Mouse (Mus musculus) CH12.LX (cell line): ENCODE results near the gene Rspry1. TPM values are rescaled to one million over a fixed set of nuclear protein-coding genes. Genes with fewer than 3 reads are reported as not detected.

Experiments used
- DNase-seq: peaks from one replicate; pipeline ENCODE4 v3.0.0-alpha.2; 2013; ENCODE audit errors: extremely low read depth
- H3K27ac ChIP-seq: 2 replicates; pipeline ENCODE4 v1.5.1; 2012; ENCODE audit warnings: low read depth, mild to moderate bottlenecking, control low read depth, moderate library complexity; ENCODE audit not compliant: insufficient read depth
- H3K27me3 ChIP-seq: replicated peaks from 2 replicates; pipeline ENCODE3; 2012; ENCODE audit warnings: inconsistent platforms
- H3K36me3 ChIP-seq, 2 experiments: replicated peaks in 1 of 2; 2 replicates each; pipeline versions ENCODE3 to v1.6.1; 2012; ENCODE audit warnings: inconsistent platforms in 1 of 2, low read length in 1 of 2, mild to moderate bottlenecking in 1 of 2, mixed read lengths in 1 of 2, moderate library complexity in 1 of 2; ENCODE audit not compliant: control insufficient read depth in 1 of 2, insufficient read depth in 1 of 2
- H3K4me1 ChIP-seq, 2 experiments: 2 replicates each; pipeline ENCODE4 v1.6.1; 2012; ENCODE audit warnings: inconsistent platforms in 1 of 2, moderate library complexity in 1 of 2; ENCODE audit not compliant: insufficient read depth in 2 of 2, control insufficient read depth in 1 of 2
- H3K4me2 ChIP-seq: 2 replicates; pipeline ENCODE4 v1.6.1; 2012; ENCODE audit warnings: low read depth, mild to moderate bottlenecking, control low read depth; ENCODE audit not compliant: poor library complexity, insufficient read depth, severe bottlenecking
- H3K4me3 ChIP-seq, 3 experiments: fragments of 150-350 bp in 1 of 3; sonication (generic) in 1 of 3; replicated peaks in 1 of 3; 2 replicates each; pipeline versions ENCODE3 to v1.5.1; 2011 to 2012; ENCODE audit warnings: low read depth in 2 of 3, low read length in 2 of 3, mild to moderate bottlenecking in 2 of 3, moderate library complexity in 2 of 3, control low read depth in 1 of 3, improper control_type of control experiment in 1 of 3, inconsistent platforms in 1 of 3, mixed read lengths in 1 of 3; ENCODE audit not compliant: poor library complexity in 1 of 3
- H3K79me2 ChIP-seq: replicated peaks from 2 replicates; pipeline ENCODE4 v1.6.1; 2012; ENCODE audit warnings: mild to moderate bottlenecking, moderate library complexity; ENCODE audit not compliant: control insufficient read depth, poor library complexity, insufficient read depth, severe bottlenecking; ENCODE audit errors: extremely low read depth
- H3K9ac ChIP-seq: 2 replicates; pipeline ENCODE4 v1.6.1; 2012; ENCODE audit warnings: low read depth, mild to moderate bottlenecking, control low read depth, moderate library complexity; ENCODE audit not compliant: insufficient read depth
- H3K9me3 ChIP-seq: replicated peaks from 2 replicates; pipeline ENCODE3; 2012; ENCODE audit warnings: low read length, inconsistent platforms, mixed read lengths
- BHLHE40 ChIP-seq: IDR thresholded peaks from 2 replicates; pipeline ENCODE4 v1.6.1; 2011; ENCODE audit warnings: mild to moderate bottlenecking, low read depth, low read length, improper control_type of control experiment
- CHD1 ChIP-seq: IDR thresholded peaks from 2 replicates; pipeline ENCODE4 v1.6.1; 2012; ENCODE audit warnings: low read depth, low read length, improper control_type of control experiment, inconsistent platforms
- ELF1 ChIP-seq: IDR thresholded peaks from 2 replicates; pipeline ENCODE4 v1.6.1; 2014; ENCODE audit warnings: low read depth, mild to moderate bottlenecking, inconsistent platforms, low read length, improper control_type of control experiment
- EP300 ChIP-seq: IDR thresholded peaks from 2 replicates; pipeline ENCODE4 v1.6.1; 2011; ENCODE audit warnings: low read length, improper control_type of control experiment
- ETS1 ChIP-seq: conservative IDR thresholded peaks from 2 replicates; pipeline ENCODE4 v1.6.1; 2012; ENCODE audit warnings: low read depth, mild to moderate bottlenecking, inconsistent platforms, low read length, improper control_type of control experiment, moderate library complexity
- GABPA ChIP-seq: IDR thresholded peaks from 2 replicates; pipeline ENCODE4 v1.6.1; 2012; ENCODE audit warnings: low read depth, low read length, improper control_type of control experiment, inconsistent platforms; ENCODE audit not compliant: insufficient replicate concordance
- HCFC1 ChIP-seq: IDR thresholded peaks from 2 replicates; pipeline ENCODE4 v1.6.1; 2012; ENCODE audit warnings: low read depth, mild to moderate bottlenecking, inconsistent platforms, low read length, improper control_type of control experiment
- JUN ChIP-seq: IDR thresholded peaks from 2 replicates; pipeline ENCODE4 v1.6.1; 2011; ENCODE audit warnings: low read depth, mild to moderate bottlenecking, low read length, improper control_type of control experiment, moderate library complexity; ENCODE audit not compliant: insufficient read depth
- KAT2A ChIP-seq: IDR thresholded peaks from 2 replicates; pipeline ENCODE4 v1.6.1; 2012; ENCODE audit warnings: low read length, improper control_type of control experiment, inconsistent platforms; ENCODE audit not compliant: insufficient replicate concordance
- MXI1 ChIP-seq: IDR thresholded peaks from 2 replicates; pipeline ENCODE4 v1.6.1; 2011; ENCODE audit warnings: mild to moderate bottlenecking, low read depth, low read length, improper control_type of control experiment
- MYC ChIP-seq: IDR thresholded peaks from 2 replicates; pipeline ENCODE4 v1.6.1; 2011; ENCODE audit warnings: low read depth, mild to moderate bottlenecking, improper control_type of control experiment, low read length
- NELFE ChIP-seq: IDR thresholded peaks from 2 replicates; pipeline ENCODE4 v1.6.1; 2011; ENCODE audit warnings: low read depth, low read length, improper control_type of control experiment
- NRF1 ChIP-seq: IDR thresholded peaks from 2 replicates; pipeline ENCODE4 v1.6.1; 2014; ENCODE audit warnings: low read depth, mild to moderate bottlenecking, inconsistent platforms, low read length, improper control_type of control experiment, moderate library complexity
- POLR2A ChIP-seq: IDR thresholded peaks from 2 replicates; pipeline ENCODE4 v1.6.1; 2011; ENCODE audit warnings: low read depth, mild to moderate bottlenecking, improper control_type of control experiment, low read length
- RCOR1 ChIP-seq: conservative IDR thresholded peaks from 2 replicates; pipeline ENCODE4 v1.6.1; 2012; ENCODE audit warnings: low read depth, mild to moderate bottlenecking, inconsistent platforms, low read length, improper control_type of control experiment
- SIN3A ChIP-seq: IDR thresholded peaks from 2 replicates; pipeline ENCODE4 v1.6.1; 2012; ENCODE audit warnings: low read length, improper control_type of control experiment, inconsistent platforms
- SMC3 ChIP-seq: IDR thresholded peaks from 2 replicates; pipeline ENCODE4 v1.6.1; 2011; ENCODE audit warnings: low read depth, low read length, improper control_type of control experiment
- TBP ChIP-seq: conservative IDR thresholded peaks from 2 replicates; pipeline ENCODE4 v1.6.1; 2011; ENCODE audit warnings: low read depth, low read length, improper control_type of control experiment
- UBTF ChIP-seq: IDR thresholded peaks from 2 replicates; pipeline ENCODE4 v1.6.1; 2012; ENCODE audit warnings: low read depth, mild to moderate bottlenecking, inconsistent platforms, low read length, improper control_type of control experiment, moderate library complexity
- USF1 ChIP-seq: IDR thresholded peaks from 2 replicates; pipeline ENCODE4 v1.6.1; 2014; ENCODE audit warnings: low read depth, mild to moderate bottlenecking, inconsistent platforms, low read length, improper control_type of control experiment
- ZC3H11A ChIP-seq: IDR thresholded peaks from 2 replicates; pipeline ENCODE4 v1.6.1; 2012; ENCODE audit warnings: low read depth, mild to moderate bottlenecking, inconsistent platforms, low read length, improper control_type of control experiment
- ZKSCAN1 ChIP-seq: IDR thresholded peaks from 2 replicates; pipeline ENCODE4 v1.6.1; 2012; ENCODE audit warnings: low read depth, inconsistent platforms, low read length, improper control_type of control experiment, borderline replicate concordance
- ZNF384 ChIP-seq: IDR thresholded peaks from 2 replicates; pipeline ENCODE4 v1.6.1; 2012; ENCODE audit warnings: low read depth, low read length, improper control_type of control experiment, inconsistent platforms
- dilution Hi-C: fragments of 300-500 bp; cut with MboI; formaldehyde crosslinking; loops from 2 replicates; pipeline ENCODE4 v1.14.3; 2020; ENCODE audit warnings: low sequenced_read_pairs; ENCODE audit not compliant: extremely low pct_unique_long_range_greater_than_20kb, extremely low pct_ligation_motif_present
- in situ Hi-C: fragments of 300-500 bp; cut with MboI; formaldehyde crosslinking; loops from 3 replicates; pipeline ENCODE4 v1.14.3; 2019; ENCODE audit warnings: low sequenced_read_pairs, low pct_ligation_motif_present, low pct_unique_long_range_greater_than_20kb, mixed read lengths
- polyA plus RNA-seq: library from polyadenylated mRNA; unstranded; fragments of >175 nt; gene quantifications from 2 replicates; pipeline ENCODE4 v1.2.1, GENCODE M21; 2012; ENCODE audit warnings: low read depth; ENCODE audit not compliant: insufficient read length
- total RNA-seq, 2 experiments: library from RNA; depleted of rRNA; stranded (reverse); fragments of 300-350 nt in 1 of 2; fragments of >200 nt in 1 of 2; gene quantifications; 2 replicates each; pipeline ENCODE4 v1.2.3; 2012 to 2014

Rspry1 gene
- total and polyA plus RNA-seq, 3 experiments, result 13.4 to 23.5 (median 18.0) TPM

- Histone ChIP-seq H3K9ac (no peak overlapping the region), H3K4me3 (no peak overlapping the region), H3K4me2 (no peak overlapping the region), H3K79me2 (no peaks in the 10 kb centered on the region), H3K27ac (no peak overlapping the region), H3K27me3 (no peaks in the 10 kb centered on the region), H3K36me3 (peaks cover 54 to 73% of the 10 kb centered on the region in 2 experiments), H3K9me3 (no peaks in the 10 kb centered on the region), H3K4me1 (peaks cover 0 to 16% of the 10 kb centered on the region in 2 experiments; a peak in 2 of 4 replicates)
- dilution Hi-C loops (no loop called here), in situ Hi-C loops (no loop called here)
- DNase-seq, result no peak
- TF ChIP-seq ZKSCAN1 (no peak), EP300 (no peak), KAT2A (no peak), MYC (no peak), SIN3A (no peak), ELF1 (no peak), ZNF384 (no peak), CHD1 (no peak), MXI1 (no peak), POLR2A (no peak)
Observed at GRCm38 (mm10) chr8:94674384-94674783, 72.6 kb downstream of the Rspry1 start.

GRCm38 (mm10) chr8:94675923-94676322 lies 74.2 kb downstream of the Rspry1 start:
- Histone ChIP-seq H3K27me3 (no peaks in the 10 kb centered on the region), H3K9me3 (peaks cover 3% of the 10 kb centered on the region), H3K4me3 (no peak overlapping the region), H3K36me3 (peaks cover 49 to 62% of the 10 kb centered on the region in 2 experiments), H3K9ac (no peak overlapping the region), H3K79me2 (no peaks in the 10 kb centered on the region), H3K4me1 (peaks cover 0 to 16% of the 10 kb centered on the region in 2 experiments; a peak in 2 of 4 replicates), H3K4me2 (no peak overlapping the region), H3K27ac (no peak overlapping the region)
- in situ Hi-C loops (no loop called here), dilution Hi-C loops (no loop called here)
- no peak for DNase-seq
- TF ChIP-seq MYC, result no peak
- TF ChIP-seq NRF1, result no peak
- TF ChIP-seq GABPA, result no peak
- no peak for TF ChIP-seq ETS1
- TF ChIP-seq SMC3, result no peak
- TF ChIP-seq CHD1, result no peak
- TF ChIP-seq UBTF, result no peak
- TF ChIP-seq KAT2A, result no peak
- TF ChIP-seq JUN, result no peak
- TF ChIP-seq POLR2A, result no peak; the same call in 1 of the 2 replicates
- no peak for TF ChIP-seq EP300
- no peak for TF ChIP-seq USF1
- TF ChIP-seq ZC3H11A, result no peak
- TF ChIP-seq RCOR1, result no peak
- no peak for TF ChIP-seq HCFC1
- TF ChIP-seq BHLHE40, result no peak
- no peak for TF ChIP-seq NELFE
- no peak for TF ChIP-seq TBP
